In the genomic region with DNA sequence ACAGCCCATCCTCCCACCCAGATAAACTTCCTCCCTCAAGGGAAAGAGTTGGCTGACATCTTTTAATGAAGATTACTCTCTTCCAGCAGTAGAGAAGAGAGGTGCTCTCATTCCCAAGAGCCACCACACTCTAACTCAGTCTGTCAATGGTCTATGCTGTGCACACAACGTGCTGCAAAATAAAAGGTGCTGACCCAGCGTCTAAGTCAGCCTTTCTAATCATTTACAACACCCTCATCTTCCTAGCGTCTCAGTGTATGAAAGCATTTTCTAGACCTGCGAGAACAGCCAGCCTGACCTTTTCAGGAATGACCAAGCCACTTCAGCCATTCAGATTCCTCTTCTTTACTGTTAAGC, we compare ENCODE assay signal across 8 mouse cellular contexts. TPM values are rescaled to one million over a fixed set of nuclear protein-coding genes. Genes with fewer than 3 reads are reported as not detected.
A peak's percentile ranks its signal among the peaks of the same experiment; 100 is the strongest.
DNase-seq lines count a peak whose midpoint lies in the region; ATAC-seq and TF ChIP-seq lines count a peak whose summit lies in the region.

No protein-coding gene starts in this region.

- H3K4me1 ChIP-seq in lung, embryonic 16.5 days (replicated peaks; ENCODE audit: control insufficient read depth, insufficient read depth, low read length), result peaks cover 20% of the 10 kb centered on the region
- H3K4me1 ChIP-seq in lung, adult 2 months (ENCODE audit: control insufficient read depth, insufficient read depth, low read length), result peaks cover 13% of the 10 kb centered on the region; the same call in 1 of the 2 replicates
- peaks cover 3% of the 10 kb centered on the region; the same call in 1 of the 2 replicates for H3K4me1 ChIP-seq in kidney, postnatal 0 days (replicated peaks; ENCODE audit: insufficient read depth, low read length)

- WGBS in lung, embryonic 16.5 days, result 35% methylated on average over 4 of the region's 4 CpGs
- 44% methylated on average over 4 of the region's 4 CpGs for WGBS in lung, adult 2 months
- 37% methylated on average over 4 of the region's 4 CpGs for WGBS in kidney, postnatal 0 days
- WGBS in macrophage (ENCODE audit: missing documents), result 90% methylated on average over 4 of the region's 4 CpGs

- DNase-seq in gastrocnemius, adult 2 months, result no peak
- no peak for DNase-seq in gastrocnemius, postnatal 4 days (ENCODE audit: low spot score in 2 of 2)
- no peak for DNase-seq in lung, adult 2 months
- no peak for DNase-seq in kidney, postnatal 0 days (ENCODE audit: low spot score)
- DNase-seq in layer of hippocampus, adult 9-10 months (ENCODE audit: low spot score), result no peak
- DNase-seq in B cell, adult 2 months, result no peak

- no peak for TF ChIP-seq CTCF in gastrocnemius, adult 2 months (IDR thresholded peaks at IDR 0.05)
- no peak for TF ChIP-seq CTCF in lung, adult 2 months (IDR thresholded peaks at IDR 0.05; ENCODE audit: insufficient read depth, low read length)
- no peak for TF ChIP-seq CTCF in kidney, postnatal 0 days (IDR thresholded peaks at IDR 0.05; ENCODE audit: low read depth)

- H3K4me2 ChIP-seq in lung, embryonic 16.5 days (ENCODE audit: low read depth, low read length), result no peak overlapping the region
- peak overlapping the region; percentile 10; the same call in 1 of the 2 replicates for H3K4me2 ChIP-seq in kidney, postnatal 0 days (ENCODE audit: low read length)

- peak overlapping the region; percentile 79 for H3K27ac ChIP-seq in gastrocnemius, adult 2 months
- H3K27ac ChIP-seq in lung, embryonic 16.5 days (ENCODE audit: low read length), result peak overlapping the region; percentile 78
- peak overlapping the region; percentile 33; the same call in 1 of the 2 replicates for H3K27ac ChIP-seq in kidney, postnatal 0 days
- peak overlapping the region; percentile 12; the same call in 1 of the 2 replicates for H3K27ac ChIP-seq in macrophage

- no peak for ATAC-seq in lung, embryonic 16.5 days (ENCODE audit: low read depth)
- ATAC-seq in kidney, postnatal 0 days (replicated peaks; ENCODE audit: low FRiP score, low read depth), result peak; percentile 29; the same call in 1 of the 2 replicates

- H3K27me3 ChIP-seq in lung, embryonic 16.5 days (ENCODE audit: control insufficient read depth, insufficient read depth, low read depth, low read length), result no peaks in the 10 kb centered on the region
- H3K27me3 ChIP-seq in kidney, postnatal 0 days (ENCODE audit: insufficient read depth, low read length), result no peaks in the 10 kb centered on the region

- no peak for TF ChIP-seq POLR2A in lung, adult 2 months (IDR thresholded peaks at IDR 0.05; ENCODE audit: borderline replicate concordance, extremely low read depth, low read depth, low read length)

- H3K36me3 ChIP-seq in lung, embryonic 16.5 days (ENCODE audit: control insufficient read depth, insufficient read depth, low read length), result no peaks in the 10 kb centered on the region
- H3K36me3 ChIP-seq in kidney, postnatal 0 days (ENCODE audit: insufficient read depth, low read length), result no peaks in the 10 kb centered on the region
- no peaks in the 10 kb centered on the region for H3K36me3 ChIP-seq in macrophage (ENCODE audit: inconsistent target)

- peak overlapping the region; percentile 36 for H3K4me3 ChIP-seq in gastrocnemius, adult 2 months
- H3K4me3 ChIP-seq in lung, embryonic 16.5 days (ENCODE audit: low read length), result no peak overlapping the region
- H3K4me3 ChIP-seq in lung, adult 2 months (replicated peaks; ENCODE audit: extremely low read depth, low read depth, low read length), result no peak overlapping the region
- no peak overlapping the region for H3K4me3 ChIP-seq in kidney, postnatal 0 days (replicated peaks; ENCODE audit: low read depth, low read length)
- no peak overlapping the region for H3K4me3 ChIP-seq in macrophage (ENCODE audit: inconsistent target)

- no peaks in the 10 kb centered on the region for H3K9me3 ChIP-seq in lung, embryonic 16.5 days (ENCODE audit: control insufficient read depth, low read length)
- H3K9me3 ChIP-seq in kidney, postnatal 0 days (replicated peaks; ENCODE audit: low read length), result no peaks in the 10 kb centered on the region

- H3K9ac ChIP-seq in lung, embryonic 16.5 days (ENCODE audit: low read length), result no peak overlapping the region
- H3K9ac ChIP-seq in kidney, postnatal 0 days (ENCODE audit: low read depth, low read length), result no peak overlapping the region

- H3K79me2 ChIP-seq in macrophage (ENCODE audit: inconsistent target), result peaks cover 33% of the 10 kb centered on the region; the same call in 1 of the 2 replicates

- intact Hi-C loops in gastrocnemius, adult 2 months (cut with DNase I), result no loop called here

RNA-seq across cellular contexts. Expression of a gene that starts 33.2 kb away (rescaled TPM):
- total RNA-seq in gastrocnemius, adult 2 months (2021), result 10 to 100 TPM in 1 of 2 experiments, 1 to 10 TPM in 1; 7.0 to 11.7 TPM
- 10 to 100 TPM; 33.2 to 41.1 TPM for total RNA-seq in gastrocnemius, postnatal 4 days (2021)
- polyA plus RNA-seq in lung, embryonic 16.5 days (2015; fragmentation: Nextera tagmentation; extraction: Ambion mirVana), result 9.4 and 12.6 TPM in 2 replicates
- polyA plus RNA-seq in lung, adult 2 months (2012; rRNA removed), result 23.1 and 23.8 TPM in 2 replicates
- 7.6 and 8.0 TPM in 2 replicates for polyA plus RNA-seq in kidney, postnatal 0 days (2015; fragmentation: Nextera tagmentation; extraction: Ambion mirVana)
- total RNA-seq in macrophage (2018; cell fraction: chromatin; rRNA removed), result 10 to 100 TPM in 23 of 26 experiments, 1 to 10 TPM in 3; 8.0 to 83.3 (median 47.4) TPM
- total RNA-seq in macrophage (2018; cell fraction: cytosol; rRNA removed), result 100 to 1,000 TPM in 24 of 26 experiments, 10 to 100 TPM in 2; 77.5 to 181 (median 157) TPM
- total RNA-seq in macrophage (2018; cell fraction: nucleus; rRNA removed), result 100 to 1,000 TPM in 9 of 26 experiments, 10 to 100 TPM in 17; 21.7 to 134 (median 75.1) TPM
- 121 to 170 TPM (median 129 TPM) in 3 replicates for polyA plus RNA-seq in macrophage (2018)

Comparison
In these comparisons a context has a peak if more than half of its experiments do, and no peak if none do; other contexts are left out.
1. H3K27ac ChIP-seq: peak in every context shown above with its lines; median percentile 79 in gastrocnemius, adult 2 months; 78 in lung, embryonic 16.5 days; 33 in kidney, postnatal 0 days; 12 in macrophage.